Mouse (Mus musculus): ENCODE data around the gene Tsnax. TPM values are rescaled to one million over a fixed set of nuclear protein-coding genes. Genes with fewer than 3 reads are reported as not detected.

Gene Tsnax
- polyA plus RNA-seq, 1 experiment from 2014 or later: 143 TPM

DNA sequence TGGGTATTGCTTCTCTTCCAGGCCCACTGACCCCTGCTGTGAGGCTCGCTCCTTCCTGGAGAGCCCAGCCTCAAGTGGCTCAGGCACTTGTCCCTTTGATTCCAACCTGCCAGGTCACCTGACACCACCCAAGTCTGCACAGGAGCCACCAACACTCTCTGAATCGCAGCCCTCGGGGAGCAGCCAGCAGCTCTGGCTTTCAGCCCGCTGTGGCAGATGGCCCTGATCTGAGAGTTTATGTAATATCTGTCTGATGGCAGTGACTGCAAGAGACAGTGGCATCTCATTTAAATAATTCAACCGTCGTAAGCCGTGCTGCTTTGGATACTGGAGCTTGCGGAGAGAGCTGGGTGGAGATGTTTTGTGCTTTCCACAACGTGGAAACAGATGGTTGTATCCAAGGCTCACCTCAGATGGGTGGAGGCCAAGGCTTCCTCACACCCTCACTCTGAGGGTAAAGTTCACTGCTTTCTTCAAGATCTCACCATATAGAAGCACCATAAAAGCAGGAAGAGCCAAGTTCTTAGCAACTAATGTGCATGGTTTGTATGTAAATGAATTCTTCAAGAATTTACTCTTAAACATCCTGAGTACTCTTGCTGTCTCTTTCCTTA, 66.1 kb downstream of the Tsnax start:
- H3K4me3 ChIP-seq (ENCODE audit: low read depth, low read length): no peak overlapping the region
- H3K4me1 ChIP-seq (ENCODE audit: control insufficient read depth, insufficient read depth, low read length): peaks cover 10% of the 10 kb centered on the region
- ATAC-seq (ENCODE audit: insufficient number of reproducible peaks, low FRiP score, low TSS enrichment, low read depth) (no peak), DNase-seq (ENCODE audit: low spot score) (no peak)
- no peak overlapping the region for H3K27ac ChIP-seq (replicated peaks; ENCODE audit: low read depth, low read length)
- H3K36me3 ChIP-seq (ENCODE audit: control insufficient read depth, insufficient read depth, low read length): no peaks in the 10 kb centered on the region
- 62% methylated on average over 9 of the region's 9 CpGs for WGBS
- no peaks in the 10 kb centered on the region for H3K9me3 ChIP-seq (ENCODE audit: control insufficient read depth, low read length)
- no peak overlapping the region for H3K9ac ChIP-seq (ENCODE audit: low read length)
- H3K4me2 ChIP-seq (ENCODE audit: low read depth, severe bottlenecking): no peak overlapping the region
- H3K27me3 ChIP-seq (ENCODE audit: control insufficient read depth, insufficient read depth, low read length): no peaks in the 10 kb centered on the region

- Histone ChIP-seq H3K4me3 (ENCODE audit: low read depth, low read length) (no peak overlapping the region), H3K27me3 (ENCODE audit: control insufficient read depth, insufficient read depth, low read length) (no peaks in the 10 kb centered on the region), H3K36me3 (ENCODE audit: control insufficient read depth, insufficient read depth, low read length) (no peaks in the 10 kb centered on the region), H3K9ac (ENCODE audit: low read length) (no peak overlapping the region), H3K4me2 (ENCODE audit: low read depth, severe bottlenecking) (no peak overlapping the region), H3K27ac (replicated peaks; ENCODE audit: low read depth, low read length) (no peak overlapping the region), H3K4me1 (ENCODE audit: control insufficient read depth, insufficient read depth, low read length) (peaks cover 18% of the 10 kb centered on the region), H3K9me3 (ENCODE audit: control insufficient read depth, low read length) (no peaks in the 10 kb centered on the region)
- ATAC-seq (ENCODE audit: insufficient number of reproducible peaks, low FRiP score, low TSS enrichment, low read depth): no peak
- 84% methylated on average over 19 of the region's 19 CpGs for WGBS
- no peak for DNase-seq (ENCODE audit: low spot score)
Observed at GRCm38 (mm10) chr8:125080388-125081344, 67.9 kb downstream of the Tsnax start.

DNA sequence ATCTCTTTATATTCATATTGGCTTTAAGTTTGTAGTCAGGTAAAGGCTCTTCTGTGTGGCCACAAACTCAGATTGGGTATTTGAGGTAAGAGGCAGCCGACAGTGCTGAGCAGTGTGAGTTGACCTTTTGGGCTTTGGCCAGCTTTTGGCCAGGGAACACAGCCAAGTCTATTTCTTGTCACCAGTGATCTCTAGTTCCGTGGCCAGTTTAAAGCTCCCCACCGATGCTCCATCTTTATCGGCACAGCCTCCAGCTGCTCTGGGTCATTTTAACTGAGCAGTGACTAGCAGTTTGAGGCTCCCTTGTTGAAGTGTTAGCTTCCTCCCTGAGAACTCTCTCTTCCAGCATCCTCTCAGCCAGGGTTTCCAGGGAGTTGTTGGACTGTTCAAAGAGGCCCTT, 70.9 kb downstream of the Tsnax start:
- H3K36me3 ChIP-seq (ENCODE audit: control insufficient read depth, insufficient read depth, low read length): no peaks in the 10 kb centered on the region
- H3K9ac ChIP-seq (ENCODE audit: low read length): no peak overlapping the region
- no peaks in the 10 kb centered on the region for H3K9me3 ChIP-seq (ENCODE audit: control insufficient read depth, low read length)
- no peak for ATAC-seq (ENCODE audit: insufficient number of reproducible peaks, low FRiP score, low TSS enrichment, low read depth)
- no peak for DNase-seq (ENCODE audit: low spot score)
- H3K4me1 ChIP-seq (ENCODE audit: control insufficient read depth, insufficient read depth, low read length): peaks cover 13% of the 10 kb centered on the region
- no peaks in the 10 kb centered on the region for H3K27me3 ChIP-seq (ENCODE audit: control insufficient read depth, insufficient read depth, low read length)
- peak overlapping the region; percentile 72 for H3K27ac ChIP-seq (replicated peaks; ENCODE audit: low read depth, low read length)
- H3K4me3 ChIP-seq (ENCODE audit: low read depth, low read length): no peak overlapping the region
- H3K4me2 ChIP-seq (ENCODE audit: low read depth, severe bottlenecking): no peak overlapping the region
- WGBS: 67% methylated on average over 4 of the region's 4 CpGs

Small RNAs within 50 kb of the gene (microRNA-seq; reads per million reads assigned to microRNA genes)
- gene Gm22197: not detected

Other genes starting within 250 kb of the Tsnax start
- 0.01 TPM in 1 of 2 replicates, not detected in the other for gene Trim67, start 219.9 kb upstream of the Tsnax start, polyA plus RNA-seq (2014; fragmentation: Nextera tagmentation; extraction: Ambion mirVana)
- 121 and 128 TPM in 2 replicates for gene Gnpat, start 150.0 kb upstream of the Tsnax start, polyA plus RNA-seq (2014; fragmentation: Nextera tagmentation; extraction: Ambion mirVana)
- gene 2810004N23Rik, start 149.9 kb upstream of the Tsnax start, polyA plus RNA-seq (2014; fragmentation: Nextera tagmentation; extraction: Ambion mirVana): 58.4 and 58.9 TPM in 2 replicates
- 7.0 and 8.1 TPM in 2 replicates for gene Exoc8, start 115.3 kb upstream of the Tsnax start, polyA plus RNA-seq (2014; fragmentation: Nextera tagmentation; extraction: Ambion mirVana)
- 8.9 and 9.3 TPM in 2 replicates for gene Sprtn, start 115.1 kb upstream of the Tsnax start, polyA plus RNA-seq (2014; fragmentation: Nextera tagmentation; extraction: Ambion mirVana)
- 15.1 and 15.3 TPM in 2 replicates for gene Egln1, start 63.7 kb upstream of the Tsnax start, polyA plus RNA-seq (2014; fragmentation: Nextera tagmentation; extraction: Ambion mirVana)
- gene Disc1, start 41.2 kb downstream of the Tsnax start, polyA plus RNA-seq (2014; fragmentation: Nextera tagmentation; extraction: Ambion mirVana): 0.96 and 1.0 TPM in 2 replicates

Measured in limb, embryonic 11.5 days (tissue).